Mouse (Mus musculus) urinary bladder, postnatal 10 days (tissue): ENCODE data around the gene Gjc1.

Experiments
- DNase-seq: peaks from one replicate; pipeline ENCODE4 v3.0.0; 2022; ENCODE audit warnings: low spot score

The Gjc1 gene

GRCm38 (mm10) chr11:102814881-102815280 is 4.6 kb downstream of the Gjc1 start:
- no peak for DNase-seq

GRCm38 (mm10) chr11:102810721-102811485 is 8.6 kb downstream of the Gjc1 start:
- DNase-seq = no peak

- DNase-seq = no peak
These were observed 11.3 kb downstream of the Gjc1 start for GRCm38 (mm10) chr11:102808246-102808645.

- no peak for DNase-seq
These were observed 16.0 kb downstream of the Gjc1 start for GRCm38 (mm10) chr11:102803453-102803852.

GRCm38 (mm10) chr11:102794157-102794556 is 25.3 kb downstream of the Gjc1 start:
- no peak for DNase-seq

GRCm38 (mm10) chr11:102791682-102792445 is 27.6 kb downstream of the Gjc1 start:
- no peak for DNase-seq

GRCm38 (mm10) chr11:102787688-102788177 is 31.8 kb downstream of the Gjc1 start:
- no peak for DNase-seq

GRCm38 (mm10) chr11:102783443-102783842 is 36.1 kb downstream of the Gjc1 start:
- no peak for DNase-seq

GRCm38 (mm10) chr11:102781523-102781922 is 38.0 kb downstream of the Gjc1 start:
- DNase-seq = no peak

- no peak for DNase-seq
These were observed 38.5 kb downstream of the Gjc1 start for GRCm38 (mm10) chr11:102780986-102781351.

GRCm38 (mm10) chr11:102780271-102780985 is 39.1 kb downstream of the Gjc1 start:
- DNase-seq = no peak

- no peak for DNase-seq
These were observed 39.7 kb downstream of the Gjc1 start for GRCm38 (mm10) chr11:102779824-102780223.

GRCm38 (mm10) chr11:102779081-102779638 is 40.3 kb downstream of the Gjc1 start:
- DNase-seq = no peak

- no peak for DNase-seq
These were observed 40.9 kb downstream of the Gjc1 start for GRCm38 (mm10) chr11:102778597-102778996.

- DNase-seq = no peak
These were observed 41.3 kb downstream of the Gjc1 start for GRCm38 (mm10) chr11:102778165-102778564.

- no peak for DNase-seq
These were observed 41.9 kb downstream of the Gjc1 start for GRCm38 (mm10) chr11:102777598-102777997.

- no peak for DNase-seq
These were observed 44.8 kb downstream of the Gjc1 start for GRCm38 (mm10) chr11:102774621-102775141.

GRCm38 (mm10) chr11:102773713-102774611 is 45.5 kb downstream of the Gjc1 start:
- DNase-seq = no peak

GRCm38 (mm10) chr11:102772771-102773700 is 46.5 kb downstream of the Gjc1 start:
- no peak for DNase-seq
